Mouse (Mus musculus): Measurements from ENCODE around the gene Slc35e3. TPM values are rescaled to one million over a fixed set of nuclear protein-coding genes. Genes with fewer than 3 reads are reported as not detected.
"Not testable (repeated sequence)": the region's sequence is repeated elsewhere in the genome, so short reads cannot be mapped to it uniquely, and the experiment has no call there.

Slc35e3 gene
- polyA plus RNA-seq, 1 experiment from 2014 or later: 34.1 TPM

DNA sequence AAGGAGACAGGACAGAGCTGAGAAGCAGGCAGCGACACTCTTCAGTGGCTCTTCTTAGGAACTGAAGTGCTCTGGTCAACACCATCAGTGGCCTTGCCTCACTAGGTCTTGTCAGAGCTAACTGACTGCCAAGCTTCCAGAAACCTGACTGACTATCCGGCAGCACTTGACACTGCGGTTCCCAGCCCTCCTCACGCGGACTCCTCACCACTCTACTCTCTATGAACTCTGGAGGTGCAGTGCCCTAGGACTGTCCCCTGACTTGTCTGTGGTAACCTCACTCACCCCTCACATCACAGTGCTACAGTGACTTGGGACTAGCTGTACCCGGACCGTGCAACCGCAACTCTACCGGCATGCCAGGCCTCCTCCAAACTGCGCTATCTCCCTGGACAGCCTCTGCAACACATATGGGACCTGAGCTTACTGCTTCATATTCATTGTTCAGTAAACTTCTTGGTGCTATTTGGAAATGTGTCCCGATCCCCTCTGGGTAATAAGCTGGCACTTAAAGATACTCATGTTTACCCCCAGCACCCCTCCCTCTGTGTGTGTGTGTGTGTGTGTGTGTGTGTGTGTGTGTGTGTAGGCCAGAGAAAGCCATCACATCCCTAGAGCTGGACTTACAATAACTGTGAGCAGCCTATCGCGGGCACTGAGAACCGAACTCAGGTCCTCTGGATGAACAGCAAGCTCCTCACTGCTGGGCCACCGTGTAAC, 7.1 kb downstream of the Slc35e3 start:
- Histone ChIP-seq H3K4me1 (peaks cover 7% of the 10 kb centered on the region), H3K36me3 (replicated peaks) (peaks cover 43% of the 10 kb centered on the region)

DNA sequence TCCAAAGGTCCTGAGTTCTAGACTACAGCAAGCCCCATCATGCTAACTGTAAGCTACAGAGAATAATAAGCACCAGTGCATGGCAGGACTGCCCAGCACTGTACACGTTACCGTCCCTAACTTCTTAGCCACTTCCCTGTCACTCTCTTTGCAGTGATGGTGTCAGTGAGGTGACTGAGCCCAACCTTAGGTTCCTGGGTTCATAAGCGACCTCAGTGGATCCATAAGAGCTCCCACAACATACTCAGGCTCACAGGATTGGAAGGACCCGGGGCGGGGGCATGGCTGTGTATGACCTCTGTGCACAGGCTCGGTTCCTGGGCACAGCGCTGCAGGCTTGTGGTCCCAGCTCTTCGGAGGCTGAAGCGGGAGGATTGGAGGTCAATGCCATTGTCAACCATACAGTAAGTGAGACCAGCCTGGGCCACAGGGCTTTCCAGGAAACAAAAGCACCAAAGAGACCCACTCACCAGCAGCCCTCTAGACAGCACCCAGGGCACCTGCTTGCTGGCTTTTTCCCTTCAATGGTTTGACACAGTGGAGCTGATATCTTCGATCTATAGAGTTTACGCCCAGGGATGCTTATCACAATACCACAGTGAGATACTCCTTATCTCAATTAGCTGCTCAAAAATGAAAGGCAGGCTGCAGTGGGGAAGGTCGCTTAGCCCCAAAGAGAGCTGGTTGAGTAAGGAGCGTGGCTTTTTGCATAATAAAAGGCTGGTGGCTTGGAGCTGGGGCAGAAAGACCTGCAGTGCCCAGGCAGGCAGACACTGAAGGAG, 7.8 kb downstream of the Slc35e3 start:
- Histone ChIP-seq H3K9ac (no peak overlapping the region; the same call in 1 of the 2 replicates), H3K9me3 (no peaks in the 10 kb centered on the region), H3K4me3 (replicated peaks) (no peak overlapping the region), H3K4me2 (no peak overlapping the region), H3K27me3 (no peaks in the 10 kb centered on the region), H3K27ac (no peak overlapping the region), H3K4me1 (no peaks in the 10 kb centered on the region), H3K36me3 (replicated peaks) (peaks cover 43% of the 10 kb centered on the region)
- no peak for ATAC-seq (ENCODE audit: low FRiP score)
- WGBS: 81% methylated on average over 13 of the region's 13 CpGs

More for the DNA sequence above, 7.1 kb downstream of the Slc35e3 start:
- WGBS: 91% methylated on average over 15 of the region's 15 CpGs
- H3K27ac ChIP-seq: no peak overlapping the region
- no peak overlapping the region for H3K9ac ChIP-seq
- no peak overlapping the region for H3K4me2 ChIP-seq
- no peak for ATAC-seq (ENCODE audit: low FRiP score)
- no peaks in the 10 kb centered on the region for H3K27me3 ChIP-seq
- no peak overlapping the region for H3K4me3 ChIP-seq (replicated peaks)
- H3K9me3 ChIP-seq: no peaks in the 10 kb centered on the region

DNA sequence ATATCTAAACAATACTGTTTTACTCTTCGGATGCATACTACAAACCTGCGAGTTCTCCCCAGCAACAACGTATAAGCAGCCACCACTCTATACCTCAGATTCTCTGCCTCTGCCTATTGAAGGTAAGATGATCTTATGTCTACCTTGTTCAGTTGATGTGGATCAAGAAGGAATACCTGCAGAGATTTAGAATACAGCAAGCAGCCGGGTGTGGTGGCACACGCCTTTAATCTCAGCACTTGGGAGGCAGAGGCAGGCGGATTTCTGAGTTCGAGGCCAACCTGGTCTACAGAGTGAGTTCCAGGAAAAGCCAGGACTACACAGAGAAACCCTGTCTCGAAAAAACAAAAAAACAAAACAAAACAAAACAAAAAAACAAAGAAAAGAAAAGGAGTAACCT, 8.7 kb downstream of the Slc35e3 start:
- H3K36me3 ChIP-seq (replicated peaks): peaks cover 43% of the 10 kb centered on the region
- H3K9ac ChIP-seq; H3K27ac ChIP-seq; H3K27me3 ChIP-seq; H3K9me3 ChIP-seq; ATAC-seq (ENCODE audit: low FRiP score); H3K4me2 ChIP-seq; H3K4me1 ChIP-seq; H3K4me3 ChIP-seq (replicated peaks): not testable (repeated sequence)
- WGBS: 93% methylated on average over 8 of the region's 8 CpGs

DNA sequence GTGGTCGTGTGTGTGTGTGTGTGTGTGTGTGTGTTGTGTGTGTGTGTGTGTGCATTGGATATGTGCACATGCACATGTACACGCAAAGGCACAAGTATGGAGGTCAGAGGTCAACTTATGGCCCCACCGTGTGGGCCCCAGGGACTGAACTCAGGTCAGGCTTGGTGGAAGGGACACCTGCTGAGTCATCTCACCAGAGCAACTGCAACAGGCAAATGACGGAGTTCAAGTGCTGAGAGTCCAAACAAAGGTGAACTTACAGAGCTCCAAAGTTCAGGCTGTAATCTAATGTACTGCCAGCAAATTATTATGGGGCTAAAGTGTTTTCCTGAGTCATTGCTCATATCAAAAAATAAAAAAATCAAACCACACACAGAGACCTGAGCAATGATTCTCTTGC, 9.1 kb downstream of the Slc35e3 start:
- no peak overlapping the region for H3K27ac ChIP-seq
- no peak for ATAC-seq (ENCODE audit: low FRiP score)
- peaks cover 43% of the 10 kb centered on the region for H3K36me3 ChIP-seq (replicated peaks)
- H3K4me3 ChIP-seq (replicated peaks): no peak overlapping the region
- H3K4me2 ChIP-seq: no peak overlapping the region
- H3K4me1 ChIP-seq: no peaks in the 10 kb centered on the region
- H3K27me3 ChIP-seq: no peaks in the 10 kb centered on the region
- no peak overlapping the region for H3K9ac ChIP-seq
- no peaks in the 10 kb centered on the region for H3K9me3 ChIP-seq
- 91% methylated on average over 4 of the region's 4 CpGs for WGBS

DNA sequence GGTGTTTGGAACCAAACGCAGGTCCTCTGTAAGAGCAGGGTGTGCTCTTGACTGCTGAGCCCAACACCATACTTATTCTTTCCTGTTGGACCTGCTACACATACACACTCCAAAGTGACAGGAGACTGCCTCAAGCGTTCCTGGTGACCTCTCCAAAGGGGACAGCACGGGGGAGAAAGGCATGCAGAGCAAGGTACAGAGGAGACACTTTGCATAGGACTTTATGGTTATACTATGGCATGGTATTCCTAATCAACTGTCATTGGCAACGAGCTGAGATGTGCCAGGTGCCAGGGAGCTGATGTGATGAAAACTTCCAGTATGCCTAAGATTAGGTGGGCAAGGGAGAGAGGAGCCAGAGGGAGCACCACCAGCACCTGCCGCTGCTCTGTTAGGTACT, 9.6 kb downstream of the Slc35e3 start:
- no peak overlapping the region for H3K4me3 ChIP-seq (replicated peaks)
- H3K36me3 ChIP-seq (replicated peaks): peaks cover 43% of the 10 kb centered on the region
- no peaks in the 10 kb centered on the region for H3K9me3 ChIP-seq
- 89% methylated on average over 5 of the region's 5 CpGs for WGBS
- H3K27me3 ChIP-seq: no peaks in the 10 kb centered on the region
- ATAC-seq (ENCODE audit: low FRiP score): no peak
- no peaks in the 10 kb centered on the region for H3K4me1 ChIP-seq
- no peak overlapping the region for H3K4me2 ChIP-seq
- H3K27ac ChIP-seq: no peak overlapping the region
- H3K9ac ChIP-seq: no peak overlapping the region

DNA sequence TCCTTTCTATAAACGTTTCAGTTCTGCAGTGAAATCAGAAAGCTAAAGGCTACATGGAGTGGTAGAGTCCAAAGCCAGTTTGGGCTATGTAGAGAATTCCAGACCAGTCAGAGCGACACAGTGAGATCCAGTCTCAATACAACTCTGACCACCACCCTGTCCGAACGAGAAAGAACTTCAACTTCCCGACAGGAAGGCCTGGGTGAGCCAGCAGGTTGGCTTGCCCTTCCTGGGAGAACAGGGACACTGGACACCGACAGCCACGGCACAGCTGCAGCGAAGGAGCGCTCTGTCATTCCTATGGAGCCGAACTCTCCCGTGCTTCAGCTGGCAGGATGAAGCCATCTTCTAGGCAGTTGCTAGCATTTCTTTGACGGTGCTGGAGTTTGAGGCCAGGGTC, 10.8 kb downstream of the Slc35e3 start:
- not testable (repeated sequence) for ATAC-seq (ENCODE audit: low FRiP score); H3K4me1 ChIP-seq; H3K9ac ChIP-seq; H3K4me2 ChIP-seq; H3K4me3 ChIP-seq (replicated peaks); H3K9me3 ChIP-seq; H3K27me3 ChIP-seq; H3K27ac ChIP-seq
- H3K36me3 ChIP-seq (replicated peaks): peaks cover 43% of the 10 kb centered on the region
- 92% methylated on average over 12 of the region's 12 CpGs for WGBS

DNA sequence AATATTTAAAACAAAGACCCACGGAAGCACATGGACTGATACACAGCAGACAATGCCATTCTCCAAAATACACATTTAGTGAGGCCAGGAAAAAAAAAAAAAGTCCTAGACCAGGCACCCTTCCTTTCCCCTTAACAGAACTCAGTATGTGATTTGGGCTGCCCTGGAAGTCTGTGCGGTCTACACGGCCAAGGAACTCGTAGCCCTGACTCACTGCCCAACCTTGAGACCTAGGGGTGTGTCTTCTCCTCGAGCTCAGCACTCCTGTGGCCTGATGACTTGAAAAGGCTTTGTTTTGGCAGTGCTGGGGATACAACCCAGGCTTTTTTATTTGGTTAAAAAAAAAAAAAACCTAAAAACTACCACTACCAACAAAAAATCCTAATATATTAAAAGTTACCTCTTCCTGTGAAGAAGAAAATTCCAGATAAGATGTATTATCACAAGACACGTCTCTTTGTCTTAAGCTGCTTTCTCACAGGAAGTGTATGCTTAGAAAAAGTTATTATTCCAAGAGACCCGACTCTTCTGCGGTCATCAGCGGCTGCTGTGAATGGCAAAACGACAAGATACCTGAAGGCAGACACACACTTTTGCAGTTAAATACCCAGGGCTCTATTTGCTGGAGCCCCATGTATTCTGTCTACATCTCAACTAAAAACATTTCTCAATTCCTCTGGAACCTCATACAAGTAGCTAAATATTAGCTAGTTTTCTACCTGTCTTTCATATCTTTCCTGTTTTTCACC, 11.9 kb downstream of the Slc35e3 start:
- H3K4me1 ChIP-seq; H3K27me3 ChIP-seq; H3K9ac ChIP-seq; H3K4me3 ChIP-seq (replicated peaks); H3K4me2 ChIP-seq; ATAC-seq (ENCODE audit: low FRiP score); H3K9me3 ChIP-seq; H3K27ac ChIP-seq: not testable (repeated sequence)
- H3K36me3 ChIP-seq (replicated peaks): peaks cover 31% of the 10 kb centered on the region
- WGBS: 89% methylated on average over 10 of the region's 10 CpGs

DNA sequence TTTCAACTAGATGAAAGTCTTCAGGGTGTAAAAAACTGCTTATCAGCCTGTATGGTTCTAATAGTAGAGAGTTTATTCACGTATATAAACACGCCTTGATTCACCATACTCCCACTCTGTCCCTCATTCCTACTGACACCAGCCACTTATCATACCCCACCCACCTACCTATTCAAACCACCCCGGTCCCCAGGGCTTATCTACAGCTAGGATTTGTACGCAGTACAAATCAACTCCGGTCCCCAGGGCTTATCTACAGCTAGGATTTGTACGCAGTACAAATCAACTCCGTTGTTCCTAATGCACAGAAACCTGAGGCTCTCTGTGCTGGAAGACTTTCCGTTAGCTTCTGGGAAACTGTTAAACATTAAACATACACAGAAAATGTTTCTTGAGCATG, 12.5 kb downstream of the Slc35e3 start:
- H3K4me3 ChIP-seq (replicated peaks): not testable (repeated sequence)

DNA sequence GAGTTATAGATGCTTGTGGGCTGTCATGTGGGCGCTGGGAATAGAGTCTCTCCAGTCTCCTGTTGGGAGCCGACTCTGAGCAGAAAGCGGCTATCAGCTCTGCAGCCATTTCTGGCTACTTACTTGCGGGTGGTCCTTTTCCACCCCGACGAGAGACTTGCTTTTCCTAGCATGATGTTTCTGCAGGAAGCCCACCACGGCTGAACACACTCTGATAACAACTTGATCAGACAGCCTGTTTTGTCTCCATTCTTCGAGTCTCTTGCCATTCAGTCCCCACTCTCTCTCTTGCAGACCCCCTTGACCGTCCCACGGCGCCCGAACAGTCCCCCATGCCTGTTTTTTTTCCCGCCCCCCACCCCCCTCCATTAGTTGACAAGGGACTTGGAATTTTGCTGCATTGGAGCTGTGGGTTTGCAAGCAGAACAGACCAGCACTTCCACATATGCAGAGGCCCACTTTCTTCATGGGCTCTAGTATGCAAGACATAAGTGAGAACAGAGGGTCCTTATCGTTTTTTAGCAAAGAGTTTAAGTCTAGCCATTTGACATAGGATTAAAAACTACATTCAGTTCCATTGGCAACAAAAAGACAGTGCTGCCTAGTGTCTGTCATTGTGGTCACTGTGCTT, 13.1 kb downstream of the Slc35e3 start:
- ATAC-seq (ENCODE audit: low FRiP score): no peak
- H3K27ac ChIP-seq: no peak overlapping the region
- no peak overlapping the region for H3K4me3 ChIP-seq (replicated peaks)
- H3K9ac ChIP-seq: no peak overlapping the region
- no peaks in the 10 kb centered on the region for H3K4me1 ChIP-seq
- peaks cover 19% of the 10 kb centered on the region for H3K36me3 ChIP-seq (replicated peaks)
- WGBS: 89% methylated on average over 14 of the region's 14 CpGs
- no peak overlapping the region for H3K4me2 ChIP-seq
- H3K27me3 ChIP-seq: no peaks in the 10 kb centered on the region
- H3K9me3 ChIP-seq: no peaks in the 10 kb centered on the region

More for the DNA sequence above, 12.5 kb downstream of the Slc35e3 start:
- peaks cover 25% of the 10 kb centered on the region for H3K36me3 ChIP-seq (replicated peaks)
- not testable (repeated sequence) for H3K4me1 ChIP-seq; H3K27ac ChIP-seq; ATAC-seq (ENCODE audit: low FRiP score); H3K27me3 ChIP-seq; H3K4me2 ChIP-seq; H3K9ac ChIP-seq; H3K9me3 ChIP-seq
- 94% methylated on average over 8 of the region's 8 CpGs for WGBS

DNA sequence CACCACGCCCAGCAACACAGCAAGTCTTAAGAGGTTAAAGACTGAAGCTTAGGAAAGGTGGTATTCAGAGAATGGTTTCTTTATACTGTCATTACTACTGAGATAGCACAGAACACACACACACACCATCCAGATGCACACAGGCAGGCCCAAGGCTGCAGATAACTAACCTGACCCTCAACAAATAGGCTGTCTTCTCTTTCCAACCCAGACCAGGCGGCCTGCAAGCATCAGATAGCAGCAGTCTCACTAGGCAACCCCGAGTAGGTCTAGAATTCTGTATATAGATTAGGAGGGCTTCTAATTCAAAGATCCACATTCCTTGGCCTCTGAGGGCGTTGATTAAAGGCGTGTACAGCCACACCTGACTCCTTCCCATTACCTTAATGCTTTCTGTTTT, 14.0 kb downstream of the Slc35e3 start:
- H3K9me3 ChIP-seq: no peaks in the 10 kb centered on the region
- H3K4me2 ChIP-seq: no peak overlapping the region
- peaks cover 13% of the 10 kb centered on the region for H3K36me3 ChIP-seq (replicated peaks)
- H3K27ac ChIP-seq: no peak overlapping the region
- no peak overlapping the region for H3K9ac ChIP-seq
- no peaks in the 10 kb centered on the region for H3K27me3 ChIP-seq
- H3K4me3 ChIP-seq (replicated peaks): no peak overlapping the region
- 92% methylated on average over 5 of the region's 5 CpGs for WGBS
- H3K4me1 ChIP-seq: no peaks in the 10 kb centered on the region
- ATAC-seq (ENCODE audit: low FRiP score): no peak

DNA sequence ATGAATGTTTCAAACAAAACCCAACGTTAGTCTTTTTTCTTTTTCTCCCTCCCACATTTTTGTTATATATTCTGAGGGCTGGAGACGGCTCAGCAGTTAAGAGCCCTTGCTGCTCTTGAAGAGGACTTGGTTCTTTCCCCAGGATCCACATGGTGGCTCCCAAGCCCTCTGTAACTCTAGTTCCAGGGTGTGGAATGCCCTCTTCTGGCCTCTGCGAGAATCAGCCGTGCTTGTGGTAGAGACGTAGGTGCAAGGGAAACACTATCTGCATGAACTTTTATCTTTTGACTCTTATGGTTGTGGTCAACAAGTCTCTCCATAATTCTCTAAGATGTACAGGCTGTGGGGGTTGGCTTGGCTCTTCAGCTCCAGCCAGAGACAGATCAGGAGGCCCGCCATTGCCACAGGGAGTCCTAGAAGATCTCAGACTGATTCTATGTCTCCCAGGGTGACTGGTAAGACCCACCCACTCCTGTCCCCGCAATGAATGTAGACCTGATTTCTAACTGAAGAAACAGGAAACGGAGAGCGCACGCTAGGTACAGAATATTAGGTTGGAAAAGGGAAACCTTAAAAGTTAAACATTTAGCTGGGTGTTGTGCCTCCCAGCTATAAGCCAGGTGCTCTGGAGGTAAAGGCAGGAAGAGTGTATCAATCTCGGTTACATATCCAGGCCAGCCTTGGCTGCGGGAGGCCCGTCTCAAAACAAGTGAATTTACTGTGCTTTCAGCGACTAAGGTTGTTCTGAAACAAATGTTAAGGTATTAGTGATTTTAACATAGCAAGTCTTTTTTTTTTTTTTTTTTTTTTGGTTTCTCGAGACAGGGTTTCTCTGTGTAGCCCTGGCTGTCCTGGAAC, 14.7 kb downstream of the Slc35e3 start:
- Histone ChIP-seq H3K27me3 (no peaks in the 10 kb centered on the region), H3K9ac (no peak overlapping the region), H3K4me2 (no peak overlapping the region), H3K9me3 (no peaks in the 10 kb centered on the region), H3K4me3 (replicated peaks) (no peak overlapping the region), H3K36me3 (replicated peaks) (peaks cover 6% of the 10 kb centered on the region), H3K27ac (no peak overlapping the region), H3K4me1 (no peaks in the 10 kb centered on the region)
- 69% methylated on average over 15 of the region's 15 CpGs for WGBS
- no peak for ATAC-seq (ENCODE audit: low FRiP score)
